Mouse (Mus musculus) lung, embryonic 14.5 days (tissue): Measurements from ENCODE around the gene E330017A01Rik. TPM values are rescaled to one million over a fixed set of nuclear protein-coding genes. Genes with fewer than 3 reads are reported as not detected.

Experiments
- ATAC-seq: fragments of 200-750 bp; cut with Nextera tagmentation; 2 replicates; pipeline ENCODE4 v1.8.0; 2017; ENCODE audit warnings: mild to moderate bottlenecking, moderate TSS enrichment, moderate library complexity; ENCODE audit not compliant: insufficient read depth
- DNase-seq: peaks from one replicate; pipeline ENCODE4 v3.0.0-alpha.2; 2015
- H3K27ac ChIP-seq: fragments of 300-500 bp; sonication (generic); 2 replicates; pipeline ENCODE4 v1.5.1; 2014; ENCODE audit warnings: low read depth, mild to moderate bottlenecking, moderate library complexity
- H3K27me3 ChIP-seq: fragments of 300-500 bp; sonication (generic); 2 replicates; pipeline ENCODE4 v1.6.1; 2014; ENCODE audit warnings: low read length, control low read depth; ENCODE audit not compliant: insufficient read depth
- H3K36me3 ChIP-seq: fragments of 300-500 bp; sonication (generic); 2 replicates; pipeline ENCODE4 v1.6.1; 2014; ENCODE audit warnings: control low read depth; ENCODE audit not compliant: insufficient read depth
- H3K4me1 ChIP-seq: fragments of 300-500 bp; sonication (generic); 2 replicates; pipeline ENCODE4 v1.6.1; 2014; ENCODE audit warnings: antibody characterized with exemption, control low read depth; ENCODE audit not compliant: insufficient read depth
- H3K4me2 ChIP-seq: fragments of 300-500 bp; sonication (generic); 2 replicates; pipeline ENCODE4 v1.6.1; 2014; ENCODE audit warnings: mild to moderate bottlenecking
- H3K4me3 ChIP-seq: fragments of 300-500 bp; sonication (generic); 2 replicates; pipeline ENCODE4 v1.5.1; 2014; ENCODE audit warnings: low read depth, low read length
- H3K9ac ChIP-seq: fragments of 300-500 bp; sonication (generic); 2 replicates; pipeline ENCODE4 v1.6.1; 2014
- H3K9me3 ChIP-seq: fragments of 300-500 bp; sonication (generic); 2 replicates; pipeline ENCODE4 v1.6.1; 2016; ENCODE audit warnings: low read depth, low read length, control low read depth
- CTCF ChIP-seq: IDR thresholded peaks from 2 replicates; pipeline ENCODE4 v1.5.1; 2016; ENCODE audit warnings: antibody characterized with exemption, low read depth
- WGBS: fragments of 180-500 bp; shearing (Covaris S2); extraction: QIAGEN DNeasy Blood & Tissue Kit; methylation state at CpG from one replicate; pipeline ENCODE4 v1.1.7; 2014; 5-methylcytosine and 5-hydroxymethylcytosine counted together
- polyA plus RNA-seq: library from polyadenylated mRNA; unstranded; fragments of >200 nt; fragmentation: Nextera tagmentation; extraction: Ambion mirVana; gene quantifications from 2 replicates; pipeline ENCODE4 v1.2.1, GENCODE M21; 2014

Gene E330017A01Rik
- polyA plus RNA-seq, 1 experiment from 2014 or later: not detected

- 81% methylated on average over 5 of the region's 5 CpGs for WGBS
- Histone ChIP-seq H3K9ac (no peak overlapping the region), H3K27ac (no peak overlapping the region), H3K4me1 (no peaks in the 10 kb centered on the region), H3K4me2 (no peak overlapping the region), H3K36me3 (peaks cover 65% of the 10 kb centered on the region), H3K27me3 (no peaks in the 10 kb centered on the region), H3K9me3 (no peaks in the 10 kb centered on the region), H3K4me3 (no peak overlapping the region)
- no peak for ATAC-seq
- no peak for TF ChIP-seq CTCF
- no peak for DNase-seq
Observed at GRCm38 (mm10) chr16:58677491-58677890, 39.0 kb upstream of the E330017A01Rik start.

GRCm38 (mm10) chr16:58676633-58677032, 38.1 kb upstream of the E330017A01Rik start:
- H3K36me3 ChIP-seq: peaks cover 65% of the 10 kb centered on the region
- no peak overlapping the region for H3K9ac ChIP-seq
- H3K4me2 ChIP-seq: no peak overlapping the region
- no peaks in the 10 kb centered on the region for H3K4me1 ChIP-seq
- 77% methylated on average over 3 of the region's 3 CpGs for WGBS
- no peak overlapping the region for H3K27ac ChIP-seq
- no peaks in the 10 kb centered on the region for H3K27me3 ChIP-seq
- H3K4me3 ChIP-seq: no peak overlapping the region
- ATAC-seq (no peak), DNase-seq (no peak)
- no peaks in the 10 kb centered on the region for H3K9me3 ChIP-seq
- no peak for TF ChIP-seq CTCF

- no peak overlapping the region for H3K4me3 ChIP-seq
- no peaks in the 10 kb centered on the region for H3K4me1 ChIP-seq
- no peak for TF ChIP-seq CTCF
- H3K9me3 ChIP-seq: no peaks in the 10 kb centered on the region
- H3K27ac ChIP-seq: no peak overlapping the region
- WGBS: 82% methylated on average over 7 of the region's 7 CpGs
- H3K4me2 ChIP-seq: no peak overlapping the region
- no peak for ATAC-seq
- DNase-seq: no peak
- no peak overlapping the region for H3K9ac ChIP-seq
- peaks cover 61% of the 10 kb centered on the region for H3K36me3 ChIP-seq
- H3K27me3 ChIP-seq: no peaks in the 10 kb centered on the region
Observed at GRCm38 (mm10) chr16:58676156-58676555, 37.6 kb upstream of the E330017A01Rik start.

- 93% methylated on average over 13 of the region's 13 CpGs for WGBS
- Histone ChIP-seq H3K27me3 (no peaks in the 10 kb centered on the region), H3K9ac (no peak overlapping the region), H3K27ac (no peak overlapping the region), H3K4me3 (no peak overlapping the region), H3K4me2 (no peak overlapping the region), H3K9me3 (no peaks in the 10 kb centered on the region), H3K36me3 (peaks cover 55% of the 10 kb centered on the region), H3K4me1 (no peaks in the 10 kb centered on the region)
- no peak for DNase-seq
- no peak for TF ChIP-seq CTCF
- ATAC-seq: no peak
Observed at GRCm38 (mm10) chr16:58675256-58675655, 36.7 kb upstream of the E330017A01Rik start.

GRCm38 (mm10) chr16:58673811-58674410, 35.4 kb upstream of the E330017A01Rik start:
- Histone ChIP-seq H3K27ac (no peak overlapping the region), H3K36me3 (peaks cover 52% of the 10 kb centered on the region)
- no peak for ATAC-seq

GRCm38 (mm10) chr16:58672396-58672795, 33.9 kb upstream of the E330017A01Rik start:
- Histone ChIP-seq H3K4me3 (peak overlapping the region; percentile 92; the same call in 1 of the 2 replicates), H3K27ac (no peak overlapping the region; the same call in 1 of the 2 replicates), H3K27me3 (no peaks in the 10 kb centered on the region), H3K4me2 (no peak overlapping the region), H3K36me3 (peaks cover 39% of the 10 kb centered on the region), H3K4me1 (no peaks in the 10 kb centered on the region), H3K9ac (no peak overlapping the region; the same call in 1 of the 2 replicates), H3K9me3 (no peaks in the 10 kb centered on the region)
- 91% methylated on average over 13 of the region's 13 CpGs for WGBS
- no peak for ATAC-seq
- no peak for DNase-seq
- no peak for TF ChIP-seq CTCF

More at GRCm38 (mm10) chr16:58673811-58674410, 35.4 kb upstream of the E330017A01Rik start:
- H3K9me3 ChIP-seq: no peaks in the 10 kb centered on the region
- no peaks in the 10 kb centered on the region for H3K27me3 ChIP-seq
- no peak overlapping the region for H3K9ac ChIP-seq
- WGBS: 89% methylated on average over 15 of the region's 15 CpGs
- H3K4me3 ChIP-seq: no peak overlapping the region
- H3K4me2 ChIP-seq: no peak overlapping the region
- no peak for TF ChIP-seq CTCF
- H3K4me1 ChIP-seq: no peaks in the 10 kb centered on the region
- no peak for DNase-seq

GRCm38 (mm10) chr16:58671212-58671985, 32.9 kb upstream of the E330017A01Rik start:
- Histone ChIP-seq H3K27me3 (no peaks in the 10 kb centered on the region), H3K4me1 (no peaks in the 10 kb centered on the region), H3K36me3 (peaks cover 30% of the 10 kb centered on the region), H3K9me3 (no peaks in the 10 kb centered on the region), H3K4me2 (peak overlapping the region; percentile 84), H3K9ac (peak overlapping the region; percentile 88), H3K27ac (no peak overlapping the region), H3K4me3 (peak overlapping the region; percentile 92)
- WGBS: 65% methylated on average over 8 of the region's 8 CpGs
- DNase-seq (no peak), ATAC-seq (no peak)
- no peak for TF ChIP-seq CTCF
